Mouse (Mus musculus): ENCODE measurements at regions not wholly inside any gene's neighbourhood (a gene's known extent, or its start where the extent isn't known, plus 50 kb on each side); places are given as distances from the start of the nearest gene placed in this dataset.

DNA sequence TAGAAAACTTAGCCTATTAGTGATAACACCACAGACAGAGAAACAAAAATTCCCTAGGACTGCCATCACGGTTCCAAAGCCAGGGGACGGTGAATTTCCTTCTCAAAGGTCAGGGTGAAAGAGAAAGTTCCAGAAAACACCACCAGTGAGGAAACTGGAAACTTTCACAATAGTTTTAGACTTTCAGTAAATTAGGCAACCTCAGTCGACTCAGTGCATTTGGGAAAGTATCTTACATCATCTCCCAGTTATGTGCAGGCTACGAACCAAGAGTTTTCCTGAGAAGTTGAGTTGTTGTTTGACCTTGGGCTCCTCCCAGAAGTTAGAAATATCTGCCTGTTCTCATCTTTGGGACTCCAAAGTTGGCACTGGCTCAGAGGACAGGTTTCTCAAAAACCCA, 116.9 kb downstream of the Ahr start:
- no peak for TF ChIP-seq CTCF (IDR thresholded peaks at IDR 0.05; ENCODE audit: control insufficient read depth, insufficient read depth, low read length)
- TF ChIP-seq POLR2A (IDR thresholded peaks at IDR 0.05; ENCODE audit: borderline replicate concordance, control insufficient read depth, low read depth, low read length) = no peak

Measured in bone marrow, adult 2 months (tissue).